Mouse (Mus musculus): ENCODE data around the gene Alpk1. TPM values are rescaled to one million over a fixed set of nuclear protein-coding genes. Genes with fewer than 3 reads are reported as not detected.

Gene Alpk1
- total RNA-seq (2021), result 1 to 10 TPM; 5.8 to 6.1 TPM
- long read RNA-seq, experiment 1, partial matches to known transcripts, result 1 of 3 reads
- long read RNA-seq, experiment 1, other reads (novel, unspliced or antisense), result 2 of 3 reads
- long read RNA-seq, experiment 2, result 0 reads

DNA sequence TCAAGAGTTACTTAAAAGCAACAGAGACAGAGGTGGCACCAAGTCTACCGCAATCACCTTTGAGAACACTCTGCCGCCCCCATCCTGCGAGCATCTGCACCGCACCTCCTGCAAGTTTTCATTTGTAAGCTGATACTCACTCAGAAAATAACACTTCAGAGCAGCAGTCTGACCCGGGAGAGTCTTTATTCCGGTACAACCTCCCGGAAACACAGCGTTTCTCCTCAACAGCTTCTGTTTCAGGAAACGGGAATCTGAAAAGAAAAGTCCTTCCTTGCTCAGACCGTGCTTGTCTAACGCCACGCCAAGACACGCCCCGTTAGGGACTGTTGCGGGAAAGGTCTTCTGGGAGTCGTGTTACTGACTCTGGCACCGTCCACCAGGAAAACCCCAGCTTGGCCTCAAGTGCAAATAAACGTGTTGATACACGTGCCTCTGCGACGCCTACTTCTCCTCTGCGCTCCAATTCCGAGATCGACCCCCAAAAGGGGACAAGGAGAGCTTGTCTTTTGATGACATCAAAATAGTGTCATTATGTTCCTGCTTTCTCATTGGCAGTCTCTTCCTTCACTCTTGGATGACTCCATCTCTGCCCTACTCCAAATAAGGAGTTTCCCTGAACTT, at the start of gene Alpk1:
TSS of gene Alpk1 (minus strand) at position 507 of the 624 bp plus-strand sequence.
- DNase-seq (ENCODE audit: low spot score in 2 of 2), result peak; percentile 42 to 49

DNA sequence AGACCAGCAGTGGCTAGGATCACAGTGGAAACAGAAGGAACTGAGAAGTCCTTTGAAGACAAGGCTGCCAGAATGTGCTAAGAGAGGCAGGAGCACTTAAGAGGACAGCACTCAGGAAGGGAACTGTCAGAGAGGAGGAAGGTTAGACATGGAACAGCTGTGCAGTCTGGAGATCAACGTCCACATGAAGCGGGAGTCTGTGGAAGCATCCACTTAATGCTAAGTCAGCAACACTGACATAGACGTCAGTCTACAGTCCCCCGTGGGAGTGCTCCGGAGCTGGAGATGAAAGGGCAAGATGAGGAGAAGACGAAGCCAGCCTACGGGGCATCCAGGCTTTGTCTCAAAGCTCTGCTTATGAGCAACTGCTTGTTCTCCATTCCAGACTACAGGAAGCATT, 46.8 kb upstream of the Alpk1 start:
- DNase-seq (ENCODE audit: low spot score in 2 of 2), result no peak

DNA sequence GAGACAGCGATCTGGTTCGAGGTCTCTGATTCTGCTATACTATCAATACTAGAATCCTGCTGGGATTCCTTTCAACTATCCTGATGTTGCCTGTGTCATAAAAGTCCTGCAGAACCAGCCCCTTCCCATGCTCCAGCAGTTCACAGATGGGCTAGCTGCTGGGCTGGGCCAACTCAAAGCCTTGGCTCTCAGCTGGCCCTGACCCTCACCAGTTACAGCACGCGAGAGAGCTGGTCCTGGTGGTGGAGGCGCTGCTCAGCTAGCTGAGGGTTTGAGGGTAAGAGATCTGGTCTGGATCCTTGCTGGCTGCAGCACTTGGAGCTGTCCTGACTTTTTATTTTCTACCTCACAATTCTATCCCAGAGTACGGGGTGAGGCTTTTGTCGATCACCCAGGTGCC, 46.2 kb upstream of the Alpk1 start:
- no peak for DNase-seq (ENCODE audit: low spot score in 2 of 2)

DNA sequence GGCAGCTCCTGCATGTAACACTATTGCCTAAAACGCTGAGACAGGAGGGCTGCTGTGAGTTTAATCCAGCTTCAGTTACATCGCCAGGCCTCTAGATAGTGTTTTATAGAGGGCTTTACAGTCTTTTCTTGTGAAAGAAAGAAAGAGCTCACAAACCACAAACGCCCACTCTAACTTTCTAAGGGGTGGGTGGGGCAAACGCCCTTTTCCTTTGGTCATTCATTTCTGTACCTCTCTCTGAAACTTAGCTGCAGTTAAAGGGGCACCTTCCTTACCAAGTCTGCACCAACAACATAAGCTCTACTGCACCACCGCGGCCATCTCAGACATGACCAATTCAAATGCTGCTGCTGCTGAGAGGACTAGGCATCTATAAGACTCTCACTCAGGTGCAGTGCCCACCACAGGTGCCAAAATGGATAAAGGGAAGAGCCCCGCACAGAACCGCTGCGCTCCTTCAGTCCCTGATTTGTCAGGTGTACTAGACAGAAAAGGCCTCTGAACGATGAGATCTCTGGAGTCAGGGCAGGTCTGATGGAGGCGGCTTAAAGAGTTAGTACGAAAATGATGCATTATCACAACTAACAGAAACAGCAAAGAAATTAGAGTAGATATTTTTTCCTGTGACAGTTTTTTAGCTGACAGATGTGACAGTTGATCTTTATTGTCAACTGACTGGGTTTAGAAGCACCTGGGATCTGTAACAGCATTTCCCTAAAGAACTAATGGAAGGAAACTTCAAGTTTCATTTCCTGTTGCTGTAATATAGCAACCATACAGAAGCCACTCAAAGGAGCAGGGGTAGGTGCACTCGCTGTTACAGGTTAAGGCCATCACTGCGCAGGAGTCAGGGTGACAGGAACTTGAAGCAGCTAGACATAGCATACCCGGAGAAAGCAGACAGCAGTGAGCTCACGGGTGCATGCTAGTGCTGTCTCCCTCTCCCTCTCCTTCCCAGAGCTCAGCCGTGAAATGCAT, 43.8 kb upstream of the Alpk1 start:
- no peak for DNase-seq (ENCODE audit: low spot score in 2 of 2)

DNA sequence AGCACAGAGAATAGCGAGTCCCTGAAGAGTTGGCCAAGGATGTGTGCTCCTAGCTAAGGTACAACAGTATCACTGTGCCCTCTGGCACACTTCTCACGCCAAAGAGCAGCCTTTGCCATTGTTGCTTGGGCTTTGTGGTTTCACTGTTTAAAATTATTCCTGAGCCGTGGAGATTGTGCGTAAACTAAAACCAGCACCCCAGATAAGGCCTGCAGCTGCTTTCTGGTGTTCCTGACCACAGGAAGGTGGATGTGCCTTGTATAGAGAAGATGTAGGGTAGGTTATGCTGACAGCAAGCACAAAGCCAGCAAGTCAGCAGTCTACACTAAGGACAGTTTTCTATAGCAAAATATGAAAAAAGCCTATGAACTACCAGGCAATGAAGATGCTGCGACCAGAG, 40.9 kb upstream of the Alpk1 start:
- no peak for DNase-seq (ENCODE audit: low spot score in 2 of 2)

DNA sequence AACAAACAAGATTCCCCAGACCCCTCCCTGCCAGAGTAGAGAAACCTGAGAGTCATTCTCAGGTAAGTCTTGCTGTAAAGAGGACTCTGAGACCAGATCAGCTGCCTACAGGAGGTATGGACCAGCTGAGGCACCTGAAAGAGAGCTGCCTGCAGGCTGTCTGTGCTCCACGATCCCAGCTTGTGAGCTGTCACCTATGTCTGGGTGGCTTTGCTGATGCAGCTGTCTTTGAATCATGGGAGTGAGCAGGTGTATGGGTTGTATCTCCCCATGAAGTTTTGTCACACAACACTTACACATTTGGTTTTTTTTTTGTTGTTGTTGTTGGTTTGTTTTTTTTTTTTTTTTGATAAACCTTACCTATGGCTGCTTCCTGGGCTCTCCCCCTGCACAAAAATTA, 40.1 kb upstream of the Alpk1 start:
- no peak for DNase-seq (ENCODE audit: low spot score in 2 of 2)

DNA sequence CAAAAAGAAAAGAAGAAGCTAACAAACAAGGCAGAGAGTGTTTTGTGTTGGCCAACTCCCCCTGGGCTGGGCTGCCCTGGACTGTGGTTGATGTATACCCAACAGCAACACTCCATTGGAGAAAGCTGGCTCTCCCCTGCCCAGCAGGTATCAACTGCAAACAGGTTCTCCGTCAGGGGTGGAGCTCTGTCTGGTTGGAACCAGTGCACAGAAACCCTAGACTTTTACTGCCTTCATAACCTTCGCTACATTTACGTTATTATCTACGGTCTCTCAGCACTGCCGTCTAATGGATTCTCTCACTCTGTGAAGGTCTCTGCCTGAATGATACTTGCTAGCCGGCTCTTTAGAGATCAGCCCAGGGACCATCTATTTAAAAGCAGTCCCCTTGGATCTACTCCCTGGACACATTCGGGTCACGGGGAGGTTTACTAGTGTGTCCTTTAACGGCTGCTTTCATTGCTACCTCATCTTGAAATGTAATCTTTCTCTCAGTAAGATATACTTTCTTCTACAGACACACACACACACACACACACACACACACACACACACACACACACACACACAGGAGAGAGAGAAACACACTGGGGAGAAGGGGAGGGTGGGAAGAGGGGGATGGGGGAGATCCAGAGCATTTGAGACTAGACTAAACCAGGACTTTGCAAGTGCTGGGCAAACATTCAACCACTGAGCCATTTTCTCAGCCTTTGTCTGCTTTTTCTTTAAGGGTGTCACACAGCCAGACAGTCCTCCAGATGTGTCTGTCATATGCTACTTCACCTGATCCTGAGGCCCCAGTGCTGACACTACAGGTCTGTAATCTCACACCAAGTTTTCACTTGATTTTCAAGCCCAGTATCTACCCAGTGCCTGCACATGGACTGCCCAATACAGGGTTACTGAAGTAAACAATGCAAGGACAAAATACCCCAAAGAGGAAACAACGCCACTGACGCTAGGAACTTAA, 38.7 kb upstream of the Alpk1 start:
- no peak for DNase-seq (ENCODE audit: low spot score in 2 of 2)

DNA sequence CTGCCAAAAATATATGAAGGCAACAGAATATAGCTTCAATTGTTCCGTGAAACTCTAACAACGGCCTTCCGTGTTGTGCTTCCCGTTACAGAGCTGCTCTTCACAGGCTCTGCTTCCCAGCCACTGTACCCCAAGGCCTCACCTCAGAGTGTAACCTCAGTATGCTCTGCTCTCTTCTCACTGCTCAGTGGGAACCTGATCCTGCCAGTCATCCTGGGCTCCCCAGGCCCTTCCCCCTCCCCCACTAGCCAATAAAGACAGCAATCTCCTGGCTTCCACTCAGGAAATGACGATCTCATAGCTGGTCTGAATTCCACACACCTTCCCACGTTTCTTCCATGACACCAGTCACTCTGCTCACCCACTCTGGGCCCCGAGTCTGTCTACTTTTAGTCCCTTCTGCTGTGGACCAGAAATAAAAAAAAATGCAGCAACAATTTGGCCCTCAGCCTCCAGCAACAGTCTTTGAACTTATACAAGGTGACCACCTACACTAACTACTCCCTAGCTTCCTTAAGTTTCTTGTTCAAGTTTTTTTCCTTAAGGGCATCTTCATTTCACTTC, 36.9 kb upstream of the Alpk1 start:
- DNase-seq (ENCODE audit: low spot score in 2 of 2), result no peak

DNA sequence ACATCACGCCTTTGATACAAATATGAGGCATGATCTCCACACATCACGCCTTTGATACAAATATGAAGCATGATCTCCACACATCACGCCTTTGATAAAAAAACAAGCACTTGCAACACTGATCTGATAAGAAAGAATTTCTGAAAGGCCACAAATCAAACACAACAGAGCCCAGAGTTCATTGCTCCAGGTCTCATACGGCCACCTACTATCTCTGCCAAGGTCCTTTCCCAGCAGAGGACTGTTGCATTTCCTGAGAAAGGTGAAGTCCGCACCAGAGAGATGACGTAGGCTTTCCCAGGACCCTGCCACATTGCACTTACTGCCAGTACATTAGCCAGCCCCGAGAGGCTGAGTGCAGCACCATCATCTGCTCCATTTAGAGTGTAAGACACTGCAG, 28.8 kb upstream of the Alpk1 start:
- DNase-seq (ENCODE audit: low spot score in 2 of 2), result no peak

DNA sequence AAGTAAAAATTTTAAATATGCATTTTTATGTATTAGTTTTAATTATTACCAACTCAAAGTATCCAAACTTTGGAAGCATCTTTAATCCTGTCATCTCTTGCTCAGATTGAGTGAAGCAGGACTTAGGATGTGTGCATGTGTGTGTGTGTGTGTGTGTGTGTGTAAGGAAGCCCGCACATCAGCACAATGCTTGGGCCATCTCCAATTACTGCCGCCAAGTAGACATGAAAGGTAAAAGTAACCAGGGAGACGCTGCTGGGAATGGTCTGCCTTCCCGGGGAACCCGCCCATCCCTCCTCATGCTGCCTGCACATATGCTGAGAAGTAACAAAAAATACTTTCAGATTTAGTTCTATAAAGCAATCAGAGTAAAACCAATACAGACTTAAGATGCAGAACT, 27.5 kb upstream of the Alpk1 start:
- no peak for DNase-seq (ENCODE audit: low spot score in 2 of 2)

DNA sequence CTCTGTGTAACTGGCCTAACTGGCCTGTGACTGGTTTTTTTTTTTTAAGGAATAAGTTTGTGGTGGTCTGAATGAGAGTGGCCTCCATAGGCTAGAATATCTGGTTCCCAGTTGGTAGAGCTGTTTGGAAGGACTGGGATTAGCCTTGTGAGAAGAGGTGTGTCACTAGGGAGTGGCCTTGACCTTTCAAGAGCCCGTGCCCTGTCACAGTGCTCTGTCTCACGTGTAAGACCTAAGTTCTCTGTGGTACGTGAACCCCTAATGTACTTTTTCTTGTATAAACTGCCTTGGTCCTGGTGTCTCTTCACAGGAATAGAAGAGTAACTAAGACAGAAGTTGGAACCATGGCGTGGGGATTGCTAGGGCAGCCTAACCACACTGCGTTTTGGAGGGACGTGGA, 25.7 kb upstream of the Alpk1 start:
- no peak for DNase-seq (ENCODE audit: low spot score in 2 of 2)

DNA sequence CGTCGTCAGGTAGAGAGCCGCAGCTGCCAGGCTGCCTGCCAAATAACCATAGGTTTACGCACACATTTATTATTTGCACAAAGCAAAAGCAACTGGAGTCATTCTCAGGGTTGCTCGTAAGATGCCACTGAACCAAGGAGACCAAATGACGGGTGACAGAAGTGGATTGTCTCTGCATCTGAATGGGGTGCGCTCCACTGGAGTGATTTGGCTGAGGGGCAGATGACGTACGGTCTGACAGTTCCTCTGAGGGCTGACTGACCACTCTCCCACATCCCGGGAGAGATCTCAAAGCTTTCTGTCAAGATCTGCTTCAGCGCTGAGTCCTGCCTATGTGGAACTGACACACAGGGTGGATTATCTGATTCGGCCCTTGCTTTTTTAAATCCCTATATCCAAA, 24.7 kb upstream of the Alpk1 start:
- no peak for DNase-seq (ENCODE audit: low spot score in 2 of 2)

DNA sequence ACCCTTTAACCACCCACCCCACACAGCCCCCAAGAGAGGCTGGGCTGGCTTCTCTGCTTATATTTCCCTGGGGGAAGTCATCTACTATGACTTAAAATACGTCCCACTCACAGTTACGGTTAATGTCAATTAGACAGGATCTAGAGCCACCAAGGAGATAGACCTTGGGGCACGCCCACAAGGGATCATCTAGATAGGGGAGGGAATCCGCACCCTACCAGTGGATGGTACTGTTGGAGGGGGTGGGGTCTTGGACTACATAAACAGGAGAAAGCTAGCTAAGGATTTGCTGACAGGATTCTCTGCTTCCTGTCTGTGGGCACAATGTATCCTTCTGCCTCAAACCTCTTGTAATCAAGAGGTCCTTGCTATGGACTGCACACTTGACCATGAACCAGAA, 24.1 kb upstream of the Alpk1 start:
- no peak for DNase-seq (ENCODE audit: low spot score in 2 of 2)

DNA sequence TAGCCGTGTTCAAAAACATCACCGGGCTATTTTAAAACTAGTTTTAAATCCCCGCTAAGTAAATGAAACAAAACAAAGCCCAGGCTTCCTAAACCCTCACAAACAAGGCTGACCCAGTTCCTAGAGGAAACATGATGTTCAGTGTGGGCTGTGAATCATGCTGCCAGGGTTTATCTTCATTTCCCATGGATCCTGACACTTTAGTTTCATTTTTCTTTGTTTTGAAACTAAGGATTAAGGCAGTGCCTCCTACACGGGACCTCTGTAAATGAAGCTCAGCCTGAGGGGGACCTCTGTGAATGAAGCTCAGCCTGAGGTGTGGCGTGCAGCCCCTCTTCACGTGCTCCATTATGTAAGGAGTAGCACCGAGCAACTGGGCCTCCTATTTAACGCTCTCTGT, 22.5 kb upstream of the Alpk1 start:
- DNase-seq (ENCODE audit: low spot score in 2 of 2), result peak in 1 of 2 experiments; percentile 25

DNA sequence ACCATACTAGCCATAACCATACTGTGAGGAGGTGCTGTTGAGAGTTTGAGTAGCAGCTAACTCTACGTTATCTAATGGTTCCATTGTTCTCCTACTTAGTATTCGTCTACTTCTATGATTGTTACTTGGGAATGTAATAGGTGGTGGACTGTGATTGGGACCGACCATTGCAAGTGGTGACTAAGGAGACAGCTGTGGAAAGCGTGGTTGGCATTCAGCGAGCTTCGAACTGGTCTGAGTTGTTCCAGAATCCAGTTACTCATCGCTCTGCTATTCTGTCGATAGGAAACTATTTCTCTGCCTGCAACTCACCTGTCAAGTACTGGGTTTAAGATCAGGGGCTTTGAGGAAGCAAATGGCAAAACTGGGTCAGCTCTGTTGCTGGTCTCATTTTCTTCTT, 20.8 kb upstream of the Alpk1 start:
- no peak for DNase-seq (ENCODE audit: low spot score in 2 of 2)

DNA sequence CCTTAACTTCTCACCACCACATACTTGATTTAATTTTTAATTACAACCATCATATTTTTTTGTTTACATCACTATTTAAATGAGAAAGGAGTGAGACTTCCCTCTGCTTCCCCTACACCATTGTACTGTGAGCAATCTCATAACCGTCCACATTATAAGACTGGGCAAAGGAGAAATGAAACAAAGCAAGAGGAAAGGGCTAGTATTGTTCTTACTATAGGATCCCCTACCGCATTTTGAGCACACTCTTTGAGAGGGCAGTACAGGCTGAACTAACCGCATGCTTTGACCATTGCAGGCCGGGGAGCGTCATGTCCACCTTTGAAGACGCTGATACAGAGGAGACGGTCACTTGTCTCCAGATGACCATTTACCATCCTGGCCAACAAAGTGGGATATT, 15.9 kb upstream of the Alpk1 start:
- no peak for DNase-seq (ENCODE audit: low spot score in 2 of 2)

DNA sequence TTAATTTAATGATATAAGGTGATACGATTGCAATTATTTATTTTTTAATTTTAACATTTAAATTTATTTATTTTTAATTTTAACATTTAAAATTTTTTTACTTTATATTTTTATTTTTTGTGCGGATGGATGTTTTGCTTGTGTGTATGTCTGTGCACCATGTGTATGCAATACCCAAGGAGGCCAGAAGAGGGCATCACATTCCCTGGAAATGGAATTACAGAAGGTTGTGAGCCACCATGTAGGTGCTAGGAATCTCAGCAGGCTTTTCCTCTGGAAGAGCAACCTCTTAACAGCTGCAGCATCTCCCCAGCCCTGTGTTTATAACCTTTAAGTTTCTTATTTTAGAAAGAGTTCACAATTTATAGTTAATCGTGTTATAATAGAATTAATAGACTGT, 15.4 kb upstream of the Alpk1 start:
- no peak for DNase-seq (ENCODE audit: low spot score in 2 of 2)

DNA sequence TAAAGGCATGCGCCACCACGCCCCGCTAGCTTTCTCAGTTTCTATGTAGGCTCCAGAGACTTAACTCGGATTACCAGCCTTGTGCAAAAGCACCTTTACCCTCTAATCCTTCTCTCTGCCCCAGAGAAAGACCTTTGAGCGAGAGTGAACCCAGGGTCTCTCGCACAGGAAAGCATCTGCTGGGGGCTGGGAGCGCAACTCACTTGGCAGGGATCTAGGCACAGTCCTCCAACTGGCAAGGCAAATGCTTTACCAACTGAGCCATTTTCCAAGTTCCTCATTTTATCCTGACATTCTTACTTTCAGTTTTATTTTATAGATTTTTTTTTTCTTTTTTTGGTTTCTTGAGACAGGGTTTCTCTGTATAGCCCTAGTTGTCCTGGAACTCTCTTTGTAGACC, 12.7 kb upstream of the Alpk1 start:
- DNase-seq (ENCODE audit: low spot score in 2 of 2), result no peak

DNA sequence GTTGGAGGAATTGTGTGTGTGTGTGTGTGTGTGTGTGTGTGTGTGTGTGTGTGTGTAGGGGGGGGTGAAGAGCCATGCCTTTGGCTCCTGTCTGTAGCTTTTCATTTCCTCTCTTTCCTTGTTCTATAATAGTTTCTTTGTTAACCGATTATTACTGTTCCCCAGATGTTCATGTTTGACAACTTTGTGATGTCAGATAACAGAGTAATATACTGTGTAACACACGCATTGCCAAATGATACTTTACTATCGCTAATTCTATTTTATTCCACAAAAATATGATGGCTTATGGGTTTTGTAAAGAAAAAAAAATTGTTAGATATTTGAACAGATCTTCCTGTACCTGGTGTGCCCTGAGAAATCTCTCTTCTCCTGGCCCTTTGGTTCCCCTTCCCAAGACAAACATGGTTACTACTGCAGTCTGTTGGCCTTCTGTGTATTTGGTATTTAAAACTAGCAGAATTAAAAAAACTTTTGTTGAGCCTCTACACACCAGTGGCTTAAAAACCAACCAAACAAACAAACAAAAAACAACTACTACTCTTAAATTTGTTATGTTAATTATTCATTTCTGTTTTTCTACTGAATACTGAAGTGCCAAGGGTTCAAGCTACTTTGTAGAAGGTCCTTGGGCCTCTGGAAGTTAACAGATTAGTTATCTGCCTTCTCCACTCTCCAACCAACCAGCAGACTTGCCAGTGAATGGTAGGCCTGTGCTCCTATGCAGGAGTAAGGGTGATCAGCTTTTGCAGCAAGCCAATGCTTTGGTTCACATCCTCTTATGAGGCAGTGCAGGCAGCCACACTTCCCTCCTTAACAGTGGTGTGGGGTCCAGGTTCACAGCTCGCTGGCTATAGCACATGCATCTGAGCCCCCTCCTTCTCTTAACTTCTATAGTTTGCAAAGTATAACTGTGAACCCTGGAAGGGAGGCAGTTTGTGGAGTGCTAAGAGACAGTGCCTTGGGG, 11.6 kb upstream of the Alpk1 start:
- no peak for DNase-seq (ENCODE audit: low spot score in 2 of 2)

DNA sequence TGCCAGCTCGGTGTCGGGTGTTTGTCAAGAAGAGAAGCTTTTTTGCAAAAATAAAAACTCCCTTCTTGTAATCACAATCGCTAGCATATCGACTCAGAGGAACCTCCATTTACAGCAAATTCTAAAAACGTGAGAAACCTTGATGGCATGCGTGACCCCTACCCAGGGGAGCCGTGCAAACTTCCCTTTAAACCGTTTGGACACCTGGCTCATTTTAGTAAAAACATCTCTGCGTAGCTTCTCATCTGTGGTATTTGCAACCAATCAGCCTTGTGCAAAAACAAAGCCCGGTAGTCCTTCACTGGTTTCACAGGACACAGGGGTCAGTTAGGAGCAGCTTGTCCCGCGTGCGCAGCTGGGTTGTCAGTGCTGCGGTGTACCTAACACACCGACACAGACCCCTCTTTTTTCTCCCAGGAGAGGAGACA, 10.7 kb upstream of the Alpk1 start:
- DNase-seq (ENCODE audit: low spot score in 2 of 2), result no peak
